Mouse (Mus musculus): Measurements from ENCODE around the gene Apom. TPM values are rescaled to one million over a fixed set of nuclear protein-coding genes. Genes with fewer than 3 reads are reported as not detected.

Apom gene
- total and polyA plus RNA-seq, 3 experiments, result 0.15 to 0.79 TPM; not detected in 1

- TF ChIP-seq E2F4 (IDR thresholded peaks at IDR 0.05; ENCODE audit: borderline replicate concordance, low read depth, low read length), result no peak
- TF ChIP-seq TCF12 (IDR thresholded peaks at IDR 0.05; ENCODE audit: low read depth, low read length), result no peak
- peak; percentile 47 to 66 (median 54) for TF ChIP-seq CTCF (IDR thresholded peaks at IDR 0.05 in 2 of 3, conservative IDR thresholded peaks at IDR 0.05 in 1 of 3; ENCODE audit: control insufficient read depth in 1 of 3, insufficient read depth in 1 of 3, low read depth in 2 of 3, low read length in 3 of 3, poor library complexity in 1 of 3, severe bottlenecking in 1 of 3)
- TF ChIP-seq MAZ (IDR thresholded peaks at IDR 0.05; ENCODE audit: low read depth, low read length), result no peak
- TF ChIP-seq MAX (IDR thresholded peaks at IDR 0.05; ENCODE audit: low read length), result no peak
- TF ChIP-seq MYB (IDR thresholded peaks at IDR 0.05; ENCODE audit: low read depth, low read length), result no peak
- no peak for TF ChIP-seq NRF1 (IDR thresholded peaks at IDR 0.05; ENCODE audit: insufficient read depth, low read depth, low read length, poor library complexity, severe bottlenecking)
- no peak for TF ChIP-seq TBP (IDR thresholded peaks at IDR 0.05; ENCODE audit: low read depth, low read length)
- no peak for TF ChIP-seq POLR2AphosphoS5 (IDR thresholded peaks at IDR 0.05; ENCODE audit: borderline replicate concordance, low read depth, low read length)
- TF ChIP-seq ZC3H11A (IDR thresholded peaks at IDR 0.05; ENCODE audit: low read depth, low read length), result no peak
- no peak for TF ChIP-seq MYC (IDR thresholded peaks at IDR 0.05; ENCODE audit: low read depth, low read length)
- no peak for TF ChIP-seq GABPA (IDR thresholded peaks at IDR 0.05; ENCODE audit: low read depth, low read length)
- TF ChIP-seq ZKSCAN1 (IDR thresholded peaks at IDR 0.05; ENCODE audit: low read depth, low read length), result no peak
- no peak for TF ChIP-seq MAFK (IDR thresholded peaks at IDR 0.05; ENCODE audit: borderline replicate concordance, low read depth, low read length)
- no peak for TF ChIP-seq UBTF (IDR thresholded peaks at IDR 0.05; ENCODE audit: borderline replicate concordance, insufficient read depth, low read depth, low read length)
These were observed 16.5 kb downstream of the Apom start, which contains the start of gene Ly6g5b (continued) for GRCm38 (mm10) chr17:35115046-35116019.

GRCm38 (mm10) chr17:35111774-35112173 is 20.1 kb downstream of the Apom start:
- H3K36me3 ChIP-seq (ENCODE audit: control insufficient read depth in 1 of 2, insufficient read depth in 2 of 2, low read length in 2 of 2), result peaks cover 0 to 6% of the 10 kb centered on the region in 2 experiments; a peak in 2 of 4 replicates
- H3K9me3 ChIP-seq (replicated peaks; ENCODE audit: insufficient read depth, low read length), result no peaks in the 10 kb centered on the region
- no peak for DNase-seq (ENCODE audit: low read depth, low spot score)
- H3K27me3 ChIP-seq (ENCODE audit: control insufficient read depth in 1 of 2, insufficient read depth in 2 of 2, low read length in 2 of 2), result no peaks in the 10 kb centered on the region
- H3K4me1 ChIP-seq (ENCODE audit: control insufficient read depth in 1 of 2, insufficient read depth in 2 of 2, low read length in 2 of 2), result peaks cover 0 to 9% of the 10 kb centered on the region in 2 experiments; a peak in 2 of 4 replicates
- TF ChIP-seq E2F4 (IDR thresholded peaks at IDR 0.05; ENCODE audit: borderline replicate concordance, low read depth, low read length) (no peak), POLR2A (IDR thresholded peaks at IDR 0.05; ENCODE audit: control insufficient read depth in 1 of 2, insufficient read depth in 1 of 2, low read depth in 1 of 2, low read length in 2 of 2, poor library complexity in 1 of 2) (no peak), ZC3H11A (IDR thresholded peaks at IDR 0.05; ENCODE audit: low read depth, low read length) (no peak), ELF1 (IDR thresholded peaks at IDR 0.05; ENCODE audit: low read depth, low read length) (no peak), MEF2A (IDR thresholded peaks at IDR 0.05; ENCODE audit: extremely low read depth, insufficient replicate concordance, low read depth, low read length, poor library complexity, severe bottlenecking) (no peak), MAZ (IDR thresholded peaks at IDR 0.05; ENCODE audit: low read depth, low read length) (no peak), RCOR1 (IDR thresholded peaks at IDR 0.05; ENCODE audit: low read depth, low read length) (no peak), USF1 (IDR thresholded peaks at IDR 0.05; ENCODE audit: low read depth, low read length) (no peak), GATA1 (IDR thresholded peaks at IDR 0.05; ENCODE audit: low read depth, low read length) (no peak), NRF1 (IDR thresholded peaks at IDR 0.05; ENCODE audit: insufficient read depth, low read depth, low read length, poor library complexity, severe bottlenecking) (no peak), KAT2A (conservative IDR thresholded peaks at IDR 0.05; ENCODE audit: low read depth, low read length) (no peak)
- H3K79me2 ChIP-seq (ENCODE audit: control insufficient read depth, insufficient read depth, low read length, poor library complexity), result no peaks in the 10 kb centered on the region
- no peak overlapping the region for H3K9ac ChIP-seq (ENCODE audit: control insufficient read depth, low read depth, low read length, poor library complexity, severe bottlenecking)
- no peak overlapping the region for H3K27ac ChIP-seq (ENCODE audit: control insufficient read depth, low read depth, low read length)
- H3K4me3 ChIP-seq (ENCODE audit: control insufficient read depth in 1 of 2, insufficient read depth in 1 of 2, low read depth in 2 of 2, low read length in 2 of 2), result no peak overlapping the region
